Mouse (Mus musculus) left cerebral cortex, postnatal 4 days (tissue): Measurements from ENCODE around the gene Anxa5. TPM values are rescaled to one million over a fixed set of nuclear protein-coding genes. Genes with fewer than 3 reads are reported as not detected.

Source experiments
- DNase-seq: peaks from one replicate; pipeline ENCODE4 v3.0.0-alpha.2; 2022
- intact Hi-C: fragments of 180-260 bp; cut with DNase I; formaldehyde crosslinking; loops from one replicate; pipeline ENCODE4 v1.15.1; 2025
- total RNA-seq, 2 experiments: library from RNA; stranded (reverse); gene quantifications; 2 replicates each; pipeline ENCODE4 v1.2.3; 2021

The Anxa5 gene
- total RNA-seq = 10 to 100 TPM; 32.3 to 33.1 TPM

DNA sequence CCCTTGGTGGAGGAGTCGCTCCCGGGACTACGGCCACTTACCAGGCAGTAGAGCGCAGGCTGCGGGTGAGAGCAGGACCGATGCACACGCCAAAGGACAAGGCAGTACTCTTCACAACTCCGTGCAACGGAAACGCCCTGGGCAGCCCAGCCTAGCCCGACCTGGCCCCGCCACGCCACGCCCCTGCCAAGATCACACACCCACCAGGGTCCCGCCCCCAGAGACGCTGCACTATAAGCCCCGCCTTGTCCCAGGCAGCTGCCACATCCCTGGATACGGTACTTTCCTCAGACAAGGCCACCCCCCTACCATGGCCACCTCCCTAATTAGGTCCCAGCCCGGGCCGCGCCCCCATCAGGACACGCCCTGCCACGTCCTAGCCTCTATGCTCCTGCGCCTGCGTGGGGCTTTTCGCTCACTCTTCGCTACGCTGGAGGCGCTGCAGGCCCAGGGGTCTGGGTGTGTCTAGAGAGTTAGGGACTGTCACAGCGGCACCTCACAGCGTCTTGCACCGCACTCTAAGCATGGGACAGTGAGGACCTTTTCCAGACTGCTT lies at the start of gene Anxa5, which contains the start of gene 1810062G17Rik:
Anxa5 (minus strand) TSS at position 363 of the 556 bp plus-strand sequence.
1810062G17Rik (plus strand) TSS at position 406 of the 556 bp plus-strand sequence.
- intact Hi-C loops = no loop called here
- DNase-seq = peak; percentile 89

DNA sequence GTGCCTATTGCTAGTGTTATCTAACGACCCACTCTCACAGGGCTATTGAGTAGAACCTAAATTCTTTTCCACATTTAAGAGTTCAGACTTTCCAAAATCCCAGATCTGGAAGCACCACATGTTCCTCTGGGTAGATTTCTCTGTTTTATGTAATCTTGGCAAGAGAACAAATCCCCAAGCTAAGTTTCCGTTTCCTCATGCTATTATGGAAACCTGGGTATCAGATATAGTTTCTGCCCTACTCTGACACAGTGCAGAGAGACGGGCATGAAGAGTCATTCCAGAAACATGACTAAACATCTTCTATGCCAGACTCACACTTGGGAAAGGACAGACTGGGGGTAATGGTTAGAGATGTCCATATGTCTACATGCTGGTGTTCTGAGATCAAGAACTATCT lies 48.8 kb upstream of the Anxa5 start:
- intact Hi-C loops = no loop called here
- no peak for DNase-seq

GRCm38 (mm10) chr3:36522137-36522536 lies 46.4 kb upstream of the Anxa5 start:
- intact Hi-C loops = no loop called here
- no peak for DNase-seq

GRCm38 (mm10) chr3:36521073-36522060 lies 45.7 kb upstream of the Anxa5 start, which contains the start of gene Gm11549:
Gene Gm11549 (minus strand): TSS chr3:36521813.
- intact Hi-C loops = no loop called here
- peak; percentile 12 for DNase-seq

DNA sequence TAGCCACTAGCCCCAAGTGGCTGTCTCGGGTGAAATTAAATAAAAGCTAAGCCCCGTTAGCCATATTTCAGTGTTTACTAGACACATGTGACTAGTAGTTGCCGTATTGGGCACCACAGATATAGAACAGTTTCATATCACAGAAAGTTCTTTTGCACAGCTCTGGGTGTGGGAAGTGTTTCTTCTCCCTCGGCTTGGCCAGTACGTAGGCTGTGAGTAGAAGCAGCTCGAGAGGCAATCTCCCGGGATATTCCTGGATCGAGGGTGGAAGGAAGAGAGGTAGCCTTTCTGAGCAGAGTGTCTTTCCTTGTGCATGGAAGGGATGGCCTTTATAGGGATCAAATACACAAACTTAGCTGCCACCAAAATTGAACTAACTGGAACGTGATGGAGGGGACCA lies 40.5 kb upstream of the Anxa5 start:
- intact Hi-C loops = no loop called here
- no peak for DNase-seq

GRCm38 (mm10) chr3:36511491-36511890 lies 35.8 kb upstream of the Anxa5 start:
- intact Hi-C loops = no loop called here
- no peak for DNase-seq

GRCm38 (mm10) chr3:36505809-36506735 lies 30.4 kb upstream of the Anxa5 start:
- no peak for DNase-seq
- intact Hi-C loops = no loop called here

DNA sequence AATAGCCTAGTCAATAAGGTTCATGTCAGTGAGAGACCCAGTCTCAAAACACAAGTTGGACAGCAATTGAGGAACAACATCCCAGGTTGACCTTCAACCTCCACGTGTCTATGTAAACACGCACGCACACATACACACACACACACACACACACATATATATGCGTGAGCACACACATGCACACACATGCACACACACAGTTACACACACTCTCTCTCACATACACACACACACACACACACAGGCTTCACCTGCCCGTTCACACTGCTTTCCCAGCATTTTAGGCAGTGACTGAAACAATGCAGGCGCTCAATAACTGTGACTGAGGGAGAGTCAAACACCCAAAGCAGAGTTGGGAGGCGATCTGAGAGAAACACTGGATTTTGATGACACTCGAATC lies 29.6 kb upstream of the Anxa5 start:
- intact Hi-C loops = no loop called here
- DNase-seq = no peak

DNA sequence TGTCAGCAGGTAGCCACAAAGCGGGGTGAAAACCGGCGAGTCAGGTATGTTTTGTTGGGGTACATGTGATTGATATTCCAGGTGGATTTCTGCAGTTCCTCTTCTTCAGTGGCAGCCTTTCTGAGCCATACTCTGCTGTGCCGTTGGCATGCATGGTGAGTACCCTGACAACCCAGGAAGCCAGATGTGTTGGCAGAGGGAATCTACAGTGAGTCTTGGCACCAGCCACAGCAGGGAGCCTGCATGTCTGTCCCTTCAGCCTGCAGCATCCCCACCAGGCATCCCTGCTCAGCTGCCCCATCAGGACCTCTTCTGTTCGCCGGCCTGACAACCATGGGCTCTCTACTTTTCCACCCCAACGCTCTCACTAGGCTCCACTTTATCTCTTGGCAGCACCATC lies 25.9 kb upstream of the Anxa5 start:
- intact Hi-C loops = no loop called here
- DNase-seq = no peak

GRCm38 (mm10) chr3:36500976-36501375 lies 25.3 kb upstream of the Anxa5 start:
- intact Hi-C loops = no loop called here
- DNase-seq = no peak

DNA sequence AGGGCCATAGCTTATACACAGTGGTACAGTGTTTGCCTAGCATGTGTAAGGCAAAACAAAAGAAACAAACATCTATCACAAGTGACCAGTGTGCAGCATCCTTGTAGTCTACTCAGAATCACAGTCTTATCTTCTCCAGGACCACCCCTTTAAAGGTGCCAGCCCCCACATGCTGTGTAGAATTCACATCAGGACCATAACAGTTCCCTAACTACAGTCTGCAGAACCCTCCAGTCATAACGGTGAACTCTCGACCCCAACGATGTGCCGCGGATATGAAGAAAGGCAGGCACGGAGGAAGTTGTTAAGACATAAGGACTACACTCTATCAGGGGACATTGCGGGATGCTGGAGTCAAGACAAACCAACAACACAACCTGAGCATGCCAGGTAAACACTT lies 23.7 kb upstream of the Anxa5 start:
- intact Hi-C loops = no loop called here
- no peak for DNase-seq

- intact Hi-C loops = no loop called here
- DNase-seq = no peak
These were observed 22.5 kb upstream of the Anxa5 start for GRCm38 (mm10) chr3:36498224-36498623.

DNA sequence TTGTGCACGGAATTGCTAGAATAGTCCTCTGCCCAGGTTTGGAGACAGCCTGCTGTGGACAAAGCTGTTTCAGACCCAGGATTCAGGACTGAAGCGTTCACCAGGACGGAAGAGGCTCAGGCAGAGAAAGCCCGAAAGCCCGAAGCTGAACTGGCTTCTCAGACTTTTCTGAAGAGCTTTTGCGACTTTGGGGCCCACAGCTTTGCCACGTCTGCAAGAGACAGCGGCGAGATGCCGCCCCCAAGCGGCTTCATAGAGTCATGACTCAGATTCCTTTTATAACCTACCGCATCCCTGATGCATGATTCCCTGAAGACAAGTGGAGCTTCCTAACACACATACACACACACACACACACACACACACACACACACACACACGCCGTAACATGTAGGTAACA lies 21.1 kb upstream of the Anxa5 start:
- intact Hi-C loops = loop anchor here (2.0 kb wide), 1 partner anchor 54 kb away; no protein-coding TSS in a partner anchor
- DNase-seq = peak; percentile 70

GRCm38 (mm10) chr3:36496273-36496672 lies 20.6 kb upstream of the Anxa5 start:
- DNase-seq = no peak
- intact Hi-C loops = loop anchor here (2.0 kb wide), 1 partner anchor 53 kb away; no protein-coding TSS in a partner anchor

- intact Hi-C loops = loop anchor here (2.0 kb wide), 1 partner anchor 315 kb away; no protein-coding TSS in a partner anchor
- DNase-seq = peak; percentile 90
These were observed 19.7 kb upstream of the Anxa5 start for GRCm38 (mm10) chr3:36495436-36495835.

- intact Hi-C loops = loop anchor here (2.0 kb wide), 1 partner anchor 314 kb away; no protein-coding TSS in a partner anchor
- no peak for DNase-seq
These were observed 18.9 kb upstream of the Anxa5 start for GRCm38 (mm10) chr3:36494613-36495012.

DNA sequence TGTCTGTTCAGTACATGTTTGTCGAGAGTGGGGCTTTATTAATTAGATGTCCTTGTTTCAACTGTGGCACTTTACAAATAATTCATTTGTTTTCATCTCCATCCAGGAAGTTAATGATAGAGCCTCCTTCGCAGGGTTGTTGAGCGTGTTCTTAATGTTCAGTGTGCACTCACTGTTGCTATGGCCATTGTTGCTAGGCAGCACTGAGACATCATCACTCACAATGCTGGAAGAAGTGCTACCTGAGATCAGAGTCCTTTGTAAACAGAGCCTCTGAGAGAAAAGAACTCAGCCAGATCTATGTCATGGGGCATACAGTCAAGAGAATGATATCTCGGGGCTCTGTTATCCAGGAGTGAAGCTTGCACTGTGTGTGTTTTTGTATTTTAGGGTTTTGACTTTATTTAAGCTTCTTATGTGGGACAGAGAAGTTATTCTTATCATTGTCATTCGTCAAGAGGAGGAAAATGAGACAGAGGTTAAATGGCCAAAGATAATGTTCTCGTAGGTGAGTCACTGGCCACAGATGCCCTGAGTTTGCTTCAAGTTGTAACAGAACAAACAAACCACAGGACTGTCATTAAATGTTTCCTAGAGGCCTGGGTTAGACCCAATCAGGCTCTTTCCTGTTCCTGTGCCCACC lies 18.1 kb upstream of the Anxa5 start:
- intact Hi-C loops = loop anchor here (2.0 kb wide), 1 partner anchor 313 kb away; no protein-coding TSS in a partner anchor
- DNase-seq = no peak

DNA sequence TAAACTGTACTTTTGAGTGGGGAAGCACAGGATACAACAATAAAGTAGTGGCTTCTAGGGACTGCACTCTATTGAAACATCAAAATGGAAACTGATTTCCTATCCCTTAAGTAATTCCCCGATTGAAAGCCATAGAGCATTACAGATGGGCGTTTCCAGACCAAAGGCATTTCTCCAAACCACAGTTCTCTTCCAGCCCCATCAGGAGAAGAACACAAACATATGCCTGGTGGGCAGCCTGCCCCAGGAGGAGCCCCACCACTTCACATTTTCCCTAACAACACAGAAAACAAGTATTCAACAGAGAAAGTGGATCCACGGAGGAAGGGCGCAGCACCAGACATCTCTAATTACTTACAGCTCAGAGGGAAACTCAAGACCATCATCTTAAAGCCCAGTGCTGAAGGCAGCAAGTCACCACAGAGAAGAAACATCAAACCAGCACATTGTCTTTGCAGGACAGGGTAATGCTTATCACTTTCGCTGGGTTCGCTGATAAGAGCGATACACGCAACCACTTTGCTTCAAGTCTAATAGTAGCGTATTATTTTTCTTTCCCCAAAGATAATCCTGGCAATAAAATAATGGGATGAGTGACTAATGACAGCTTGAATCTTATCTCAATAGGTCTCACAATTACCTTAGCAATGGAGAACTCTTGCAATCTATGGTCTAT lies 17.2 kb upstream of the Anxa5 start:
- no peak for DNase-seq
- intact Hi-C loops = no loop called here

- no peak for DNase-seq
- intact Hi-C loops = no loop called here
These were observed 15.8 kb upstream of the Anxa5 start for GRCm38 (mm10) chr3:36491535-36491934.

DNA sequence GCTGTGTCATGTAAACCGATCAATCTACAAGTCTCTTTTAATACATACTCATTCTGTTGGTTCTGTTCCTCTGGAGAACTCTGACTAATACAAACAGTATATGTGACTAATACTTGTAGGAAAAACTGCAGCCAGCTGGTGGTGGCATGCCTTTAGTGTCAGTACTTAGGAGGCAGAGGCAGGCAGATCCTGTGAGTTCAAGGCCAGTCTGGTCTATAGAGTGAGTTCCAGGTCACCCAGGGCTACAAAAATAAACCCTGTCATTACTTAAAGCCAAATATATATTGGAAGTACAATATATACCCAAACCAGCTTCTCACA lies 13.9 kb upstream of the Anxa5 start:
- DNase-seq = no peak
- intact Hi-C loops = no loop called here
